Mouse (Mus musculus): ENCODE measurements at regions not wholly inside any gene's neighbourhood (a gene's known extent, or its start where the extent isn't known, plus 50 kb on each side); places are given as distances from the start of the nearest gene placed in this dataset.
"Not testable (repeated sequence)": the region's sequence is repeated elsewhere in the genome, so short reads cannot be mapped to it uniquely, and the experiment has no call there.

- DNase-seq = no peak
These were observed 52.4 kb downstream of the Gm13691 start for GRCm38 (mm10) chr2:84042793-84043192.

GRCm38 (mm10) chr2:84048398-84049140, 58.2 kb downstream of the Gm13691 start:
- DNase-seq = no peak

- DNase-seq = no peak
These were observed 61.6 kb downstream of the Gm13691 start for GRCm38 (mm10) chr2:84051883-84052331.

- DNase-seq = no peak
These were observed 68.9 kb downstream of the Gm13691 start for GRCm38 (mm10) chr2:84059246-84059645.

DNA sequence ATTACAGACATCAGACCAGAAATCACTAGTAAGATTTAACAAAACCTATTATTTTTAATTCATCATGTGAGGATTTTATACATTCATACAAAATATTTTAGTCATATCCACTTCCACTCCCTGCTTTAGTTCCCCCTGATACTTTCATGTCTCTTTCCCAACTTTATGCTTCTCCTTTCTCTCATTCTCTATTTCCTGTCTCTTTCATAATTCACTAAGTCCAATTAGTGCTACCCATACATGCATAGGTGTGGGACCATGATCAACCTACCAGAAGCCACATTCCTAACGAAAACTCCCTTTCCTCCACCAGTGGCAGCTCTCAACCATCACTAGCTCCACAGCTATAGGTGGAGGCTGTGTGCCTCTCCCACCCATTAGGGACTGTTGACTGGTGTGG, 70.9 kb downstream of the Gm13691 start:
- DNase-seq = no peak

DNA sequence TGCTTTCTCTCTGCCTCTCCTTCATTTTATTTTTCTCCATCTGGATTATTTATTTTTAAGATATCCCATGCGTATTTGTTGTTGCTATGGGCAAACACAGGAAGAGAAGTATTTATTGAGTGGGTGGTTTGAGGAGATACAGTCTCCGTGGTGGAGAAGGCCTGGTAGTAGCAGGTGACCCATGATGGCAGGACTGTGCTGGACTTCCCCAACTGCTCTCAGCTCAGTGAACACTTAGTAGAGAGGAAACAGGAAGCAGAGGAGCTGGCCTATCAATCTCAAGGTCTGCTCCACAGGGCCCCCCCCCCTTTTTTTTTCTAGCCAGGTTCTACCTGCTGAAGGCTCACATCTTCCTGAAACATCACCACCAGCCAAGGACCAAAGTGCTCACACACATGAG, 74.0 kb downstream of the Gm13691 start:
- no peak for DNase-seq

- DNase-seq = no peak
These were observed 74.7 kb downstream of the Gm13691 start for GRCm38 (mm10) chr2:84065061-84065460.

DNA sequence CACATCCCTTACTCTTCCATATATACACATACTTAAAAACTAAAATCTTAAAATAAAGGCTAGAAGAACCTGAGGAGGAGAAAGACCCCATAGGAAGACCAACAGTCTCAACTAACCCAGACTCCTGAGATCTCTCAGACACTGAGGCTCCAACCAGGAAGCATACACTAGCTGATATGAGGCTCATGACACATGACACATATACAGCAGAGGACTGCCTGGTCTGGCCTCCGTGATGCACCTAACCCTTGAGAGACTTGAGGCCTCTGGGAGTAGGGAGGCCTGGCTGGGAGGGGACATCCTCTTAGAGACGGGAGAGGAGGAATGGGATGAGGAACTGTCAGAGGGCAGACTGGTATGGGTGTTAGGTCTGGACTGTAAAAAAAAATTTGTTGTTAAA, 75.4 kb downstream of the Gm13691 start:
- no peak for DNase-seq

DNA sequence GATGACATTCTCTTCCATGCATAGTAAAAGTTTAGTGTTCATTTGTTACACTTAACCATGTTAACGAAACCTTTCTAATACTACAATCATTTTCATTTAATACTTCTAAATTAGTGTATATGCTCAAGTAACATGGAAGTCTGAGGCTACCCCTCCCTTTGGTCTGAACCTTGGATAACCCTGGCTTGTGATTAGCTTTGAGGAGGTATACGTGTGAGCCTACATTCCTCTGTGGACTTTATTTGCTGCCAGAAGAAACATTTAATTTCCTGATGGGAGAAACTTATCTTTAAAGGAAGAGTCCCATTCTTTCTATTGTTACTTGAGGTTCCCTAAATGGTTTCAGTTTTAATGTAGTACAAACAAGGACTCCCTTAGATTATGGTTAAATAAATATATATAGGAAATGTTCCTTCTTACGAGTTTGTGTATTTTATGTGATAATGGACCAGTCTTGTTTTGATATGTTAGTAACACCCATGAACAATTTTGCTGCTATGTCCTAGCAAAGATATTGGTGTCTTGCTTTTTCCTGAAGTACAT, 75.9 kb downstream of the Gm13691 start:
- no peak for DNase-seq

GRCm38 (mm10) chr2:84066785-84067526, 76.6 kb downstream of the Gm13691 start:
- DNase-seq = no peak

GRCm38 (mm10) chr2:84068617-84069016, 78.3 kb downstream of the Gm13691 start:
- DNase-seq = no peak

- not testable (repeated sequence) for DNase-seq
These were observed 79.1 kb downstream of the Gm13691 start for GRCm38 (mm10) chr2:84069411-84069810.

GRCm38 (mm10) chr2:84072881-84073583, 82.7 kb downstream of the Gm13691 start:
- no peak for DNase-seq

DNA sequence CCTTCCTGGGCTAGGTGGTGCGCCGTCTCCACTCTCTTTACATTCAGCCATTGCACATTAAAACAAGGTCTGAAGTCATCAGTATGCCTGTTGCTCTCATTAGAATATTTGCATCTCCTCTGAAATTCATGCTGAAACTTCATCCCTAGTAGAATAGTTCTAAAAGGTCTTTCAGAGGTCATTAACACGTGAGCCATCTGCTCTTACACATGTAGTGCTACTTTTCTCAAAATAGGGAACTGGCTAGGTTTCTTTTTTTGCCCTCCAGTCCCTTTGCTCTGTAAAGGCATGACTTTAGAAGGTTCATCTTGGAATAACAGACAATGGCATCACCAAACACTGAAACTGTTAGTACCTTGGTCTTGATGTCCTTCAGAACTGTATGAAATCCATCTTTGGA, 85.6 kb downstream of the Gm13691 start:
- DNase-seq = no peak

GRCm38 (mm10) chr2:84079284-84079683, 88.9 kb downstream of the Gm13691 start:
- no peak for DNase-seq

- DNase-seq = no peak
These were observed 89.9 kb downstream of the Gm13691 start for GRCm38 (mm10) chr2:84080228-84080627.

- DNase-seq = no peak
These were observed 104.4 kb downstream of the Gm13691 start for GRCm38 (mm10) chr2:84094751-84095150.

DNA sequence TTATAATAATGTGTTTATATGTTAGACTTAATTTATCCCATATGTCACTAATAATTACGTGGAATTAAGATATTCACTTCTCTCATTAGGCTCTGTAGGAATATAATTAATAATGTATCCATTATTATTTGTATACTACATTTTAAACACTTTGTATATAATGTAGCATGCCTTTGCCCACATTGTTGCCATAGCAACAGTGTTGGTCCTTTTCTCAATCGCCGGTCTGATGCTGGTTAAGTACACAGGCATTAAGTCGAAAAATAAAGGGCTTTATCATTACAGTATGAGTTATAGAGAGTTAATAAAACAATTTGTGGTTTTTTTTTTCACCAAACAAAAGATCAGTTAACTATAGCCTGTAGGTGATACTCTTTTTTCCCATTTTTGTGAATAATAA, 108.4 kb downstream of the Gm13691 start:
- no peak for DNase-seq

- DNase-seq = no peak
These were observed 123.2 kb downstream of the Gm13691 start for GRCm38 (mm10) chr2:84113562-84113961.

DNA sequence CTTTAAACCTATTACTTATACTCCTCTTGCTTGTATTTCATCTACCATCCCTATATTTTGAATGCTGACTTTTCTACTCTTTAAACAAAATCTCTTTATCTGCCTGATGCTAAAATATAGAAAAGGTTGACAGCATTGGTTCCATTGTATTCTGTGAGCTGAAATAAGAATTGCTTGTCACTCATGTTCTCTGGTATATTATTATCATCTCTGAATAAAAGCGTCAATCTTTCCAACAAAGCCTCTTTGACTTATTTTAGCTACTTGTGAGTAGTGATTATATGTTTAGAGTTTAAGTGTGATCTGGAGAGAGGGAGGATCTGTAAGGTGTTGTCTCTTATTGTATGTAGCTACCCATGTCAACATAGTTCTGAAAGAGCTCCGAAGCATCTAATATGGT, 129.5 kb downstream of the Gm13691 start:
- DNase-seq = no peak

DNA sequence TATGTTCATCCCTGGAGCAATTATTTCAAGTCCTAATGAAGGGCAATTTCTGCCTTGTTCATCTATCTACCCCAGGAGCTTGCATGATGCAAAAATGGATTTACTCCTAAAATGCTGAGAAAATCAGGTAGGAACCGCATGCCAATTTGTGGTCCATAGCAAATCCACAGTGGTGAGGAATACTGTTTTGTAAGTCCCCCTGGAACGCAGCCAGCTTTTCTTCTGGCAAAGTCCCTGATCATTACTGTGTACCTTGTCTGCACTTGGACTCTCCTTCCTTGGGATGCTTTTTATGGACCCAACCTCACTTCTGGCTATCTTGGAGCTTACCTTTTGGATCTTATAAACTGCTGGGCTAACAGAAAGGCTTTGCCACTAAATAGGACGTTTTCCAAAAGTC, 137.2 kb downstream of the Gm13691 start:
- peak; percentile 72 to 76 for DNase-seq

DNA sequence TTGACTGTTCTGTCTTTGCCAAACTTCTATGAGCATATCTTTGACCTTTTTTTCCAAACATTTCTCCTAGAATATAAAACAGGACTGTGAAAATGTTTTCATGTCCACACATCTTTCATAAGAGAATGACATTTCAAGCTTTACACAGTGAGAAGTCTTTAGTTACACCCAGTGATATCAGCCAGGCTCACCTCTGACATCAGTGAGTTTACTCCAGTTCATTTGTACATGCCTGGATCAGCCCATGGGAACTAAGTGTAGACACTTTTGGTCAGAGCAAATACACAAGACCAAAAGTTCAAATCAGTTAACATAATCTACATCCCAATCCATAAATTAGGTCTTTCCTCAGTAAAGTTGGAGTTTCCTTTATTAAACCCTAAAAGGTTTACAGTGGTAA, 171.4 kb downstream of the Gm13691 start:
- no peak for DNase-seq

DNA sequence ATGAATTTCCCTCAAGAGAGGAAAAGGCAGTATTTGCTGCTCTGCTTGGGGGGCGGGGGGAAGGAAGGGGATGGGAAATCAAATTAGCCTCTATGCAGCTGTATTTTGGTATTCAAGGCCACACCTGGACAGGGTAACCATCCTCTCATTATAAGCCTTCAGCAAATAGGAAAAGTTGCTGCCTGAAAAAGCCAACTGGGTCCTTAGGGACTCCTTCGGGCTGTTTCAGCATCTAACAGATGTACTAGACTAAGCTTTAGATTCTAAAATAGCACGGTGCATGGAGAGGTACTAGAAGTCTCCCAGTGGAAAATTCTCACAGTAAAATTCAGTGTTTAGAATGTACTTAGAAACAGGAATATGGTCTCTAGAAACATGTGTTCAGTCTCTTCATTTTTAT, 183.1 kb downstream of the Gm13691 start:
- no peak for DNase-seq

All from cerebellum, postnatal 14 days (tissue).